Mouse (Mus musculus): ENCODE data around the gene Syt1. TPM values are rescaled to one million over a fixed set of nuclear protein-coding genes. Genes with fewer than 3 reads are reported as not detected.
A peak's percentile ranks its signal among the peaks of the same experiment; 100 is the strongest.

The Syt1 gene
- polyA plus RNA-seq, 1 experiment = 748 TPM

- Histone ChIP-seq H3K27ac (ENCODE audit: insufficient read depth, low read length) (0 out of 2 replicates have a peak overlapping the region, but pooled peaks have one; percentile 7), H3K4me1 (ENCODE audit: control insufficient read depth, insufficient read depth, low read length) (peaks cover 6% of the 10 kb centered on the region), H3K4me3 (ENCODE audit: insufficient read depth, low read length) (no peak overlapping the region)
- no peak for TF ChIP-seq CTCF (IDR thresholded peaks at IDR 0.05; ENCODE audit: extremely low read depth, insufficient read depth, low read length)
- TF ChIP-seq POLR2A (IDR thresholded peaks at IDR 0.05; ENCODE audit: extremely low read depth, insufficient read depth, low read length) = no peak
Observed at GRCm38 (mm10) chr10:108868136-108868535, 142.6 kb downstream of the Syt1 start.

- Histone ChIP-seq H3K27ac (ENCODE audit: insufficient read depth, low read length) (no peak overlapping the region), H3K4me3 (ENCODE audit: insufficient read depth, low read length) (no peak overlapping the region), H3K4me1 (ENCODE audit: control insufficient read depth, insufficient read depth, low read length) (peaks cover 2% of the 10 kb centered on the region)
- TF ChIP-seq POLR2A (IDR thresholded peaks at IDR 0.05; ENCODE audit: extremely low read depth, insufficient read depth, low read length) (no peak), CTCF (IDR thresholded peaks at IDR 0.05; ENCODE audit: extremely low read depth, insufficient read depth, low read length) (no peak)
Observed at GRCm38 (mm10) chr10:108867202-108867601, 143.6 kb downstream of the Syt1 start.

- no peak overlapping the region for H3K4me3 ChIP-seq (ENCODE audit: insufficient read depth, low read length)
Observed at GRCm38 (mm10) chr10:108865586-108865985, 145.2 kb downstream of the Syt1 start.

GRCm38 (mm10) chr10:108855986-108856385 is 154.8 kb downstream of the Syt1 start:
- Histone ChIP-seq H3K27ac (ENCODE audit: insufficient read depth, low read length) (no peak overlapping the region), H3K4me1 (ENCODE audit: control insufficient read depth, insufficient read depth, low read length) (peaks cover 2% of the 10 kb centered on the region; the same call in 1 of the 2 replicates), H3K4me3 (ENCODE audit: insufficient read depth, low read length) (no peak overlapping the region)
- TF ChIP-seq CTCF (IDR thresholded peaks at IDR 0.05; ENCODE audit: extremely low read depth, insufficient read depth, low read length) (no peak), POLR2A (IDR thresholded peaks at IDR 0.05; ENCODE audit: extremely low read depth, insufficient read depth, low read length) (no peak)

More at GRCm38 (mm10) chr10:108865586-108865985, 145.2 kb downstream of the Syt1 start:
- H3K27ac ChIP-seq (ENCODE audit: insufficient read depth, low read length) = no peak overlapping the region
- peaks cover 2% of the 10 kb centered on the region for H3K4me1 ChIP-seq (ENCODE audit: control insufficient read depth, insufficient read depth, low read length)
- TF ChIP-seq POLR2A (IDR thresholded peaks at IDR 0.05; ENCODE audit: extremely low read depth, insufficient read depth, low read length) (no peak), CTCF (IDR thresholded peaks at IDR 0.05; ENCODE audit: extremely low read depth, insufficient read depth, low read length) (no peak)

- TF ChIP-seq CTCF (IDR thresholded peaks at IDR 0.05; ENCODE audit: extremely low read depth, insufficient read depth, low read length) (no peak), POLR2A (IDR thresholded peaks at IDR 0.05; ENCODE audit: extremely low read depth, insufficient read depth, low read length) (no peak)
- H3K27ac ChIP-seq (ENCODE audit: insufficient read depth, low read length) = no peak overlapping the region
- H3K4me1 ChIP-seq (ENCODE audit: control insufficient read depth, insufficient read depth, low read length) = peaks cover 2% of the 10 kb centered on the region; the same call in 1 of the 2 replicates
- H3K4me3 ChIP-seq (ENCODE audit: insufficient read depth, low read length) = no peak overlapping the region
Observed at GRCm38 (mm10) chr10:108852757-108853156, 158.0 kb downstream of the Syt1 start.

- Histone ChIP-seq H3K27ac (ENCODE audit: insufficient read depth, low read length) (no peak overlapping the region), H3K4me1 (ENCODE audit: control insufficient read depth, insufficient read depth, low read length) (peaks cover 3% of the 10 kb centered on the region; the same call in 1 of the 2 replicates)
Observed at GRCm38 (mm10) chr10:108837434-108837833, 173.3 kb downstream of the Syt1 start.

GRCm38 (mm10) chr10:108832248-108832647 is 178.5 kb downstream of the Syt1 start:
- no peak overlapping the region for H3K4me3 ChIP-seq (ENCODE audit: insufficient read depth, low read length)
- no peak overlapping the region for H3K27ac ChIP-seq (ENCODE audit: insufficient read depth, low read length)
- TF ChIP-seq CTCF (IDR thresholded peaks at IDR 0.05; ENCODE audit: extremely low read depth, insufficient read depth, low read length) = no peak
- TF ChIP-seq POLR2A (IDR thresholded peaks at IDR 0.05; ENCODE audit: extremely low read depth, insufficient read depth, low read length) = no peak
- H3K4me1 ChIP-seq (ENCODE audit: control insufficient read depth, insufficient read depth, low read length) = peaks cover 2% of the 10 kb centered on the region; the same call in 1 of the 2 replicates

More at GRCm38 (mm10) chr10:108837434-108837833, 173.3 kb downstream of the Syt1 start:
- no peak overlapping the region for H3K4me3 ChIP-seq (ENCODE audit: insufficient read depth, low read length)
- TF ChIP-seq CTCF (IDR thresholded peaks at IDR 0.05; ENCODE audit: extremely low read depth, insufficient read depth, low read length) (no peak), POLR2A (IDR thresholded peaks at IDR 0.05; ENCODE audit: extremely low read depth, insufficient read depth, low read length) (no peak)

- no peaks in the 10 kb centered on the region; the same call in 1 of the 2 replicates for H3K4me1 ChIP-seq (ENCODE audit: control insufficient read depth, insufficient read depth, low read length)
- no peak overlapping the region for H3K4me3 ChIP-seq (ENCODE audit: insufficient read depth, low read length)
- TF ChIP-seq CTCF (IDR thresholded peaks at IDR 0.05; ENCODE audit: extremely low read depth, insufficient read depth, low read length) (no peak), POLR2A (IDR thresholded peaks at IDR 0.05; ENCODE audit: extremely low read depth, insufficient read depth, low read length) (no peak)
- no peak overlapping the region for H3K27ac ChIP-seq (ENCODE audit: insufficient read depth, low read length)
Observed at GRCm38 (mm10) chr10:108831801-108832200, 179.0 kb downstream of the Syt1 start.

GRCm38 (mm10) chr10:108822273-108822672 is 188.5 kb downstream of the Syt1 start:
- TF ChIP-seq CTCF (IDR thresholded peaks at IDR 0.05; ENCODE audit: extremely low read depth, insufficient read depth, low read length) = no peak
- peaks cover 6% of the 10 kb centered on the region; the same call in 1 of the 2 replicates for H3K4me1 ChIP-seq (ENCODE audit: control insufficient read depth, insufficient read depth, low read length)
- no peak overlapping the region for H3K27ac ChIP-seq (ENCODE audit: insufficient read depth, low read length)

GRCm38 (mm10) chr10:108815339-108815738 is 195.4 kb downstream of the Syt1 start:
- Histone ChIP-seq H3K4me1 (ENCODE audit: control insufficient read depth, insufficient read depth, low read length) (peaks cover 4% of the 10 kb centered on the region), H3K27ac (ENCODE audit: insufficient read depth, low read length) (no peak overlapping the region; the same call in 1 of the 2 replicates), H3K4me3 (ENCODE audit: insufficient read depth, low read length) (no peak overlapping the region)
- no peak for TF ChIP-seq POLR2A (IDR thresholded peaks at IDR 0.05; ENCODE audit: extremely low read depth, insufficient read depth, low read length)
- no peak for TF ChIP-seq CTCF (IDR thresholded peaks at IDR 0.05; ENCODE audit: extremely low read depth, insufficient read depth, low read length)

More at GRCm38 (mm10) chr10:108822273-108822672, 188.5 kb downstream of the Syt1 start:
- no peak overlapping the region for H3K4me3 ChIP-seq (ENCODE audit: insufficient read depth, low read length)

All from cortical plate, adult 2 months (tissue).